Mouse (Mus musculus): ENCODE results near the gene Mmp8. TPM values are rescaled to one million over a fixed set of nuclear protein-coding genes. Genes with fewer than 3 reads are reported as not detected.

The Mmp8 gene
- total and polyA plus RNA-seq, 3 experiments = not detected

- no peaks in the 10 kb centered on the region for H3K4me1 ChIP-seq (ENCODE audit: control insufficient read depth in 1 of 2, insufficient read depth in 2 of 2, low read length in 2 of 2)
- H3K27ac ChIP-seq (ENCODE audit: control insufficient read depth, low read depth, low read length) = no peak overlapping the region
- no peaks in the 10 kb centered on the region for H3K79me2 ChIP-seq (ENCODE audit: control insufficient read depth, insufficient read depth, low read length, poor library complexity)
- H3K4me3 ChIP-seq (ENCODE audit: control insufficient read depth in 1 of 2, insufficient read depth in 1 of 2, low read depth in 2 of 2, low read length in 2 of 2) = no peak overlapping the region
- no peak overlapping the region for H3K9ac ChIP-seq (ENCODE audit: control insufficient read depth, low read depth, low read length, poor library complexity, severe bottlenecking)
- TF ChIP-seq ZC3H11A (IDR thresholded peaks at IDR 0.05; ENCODE audit: low read depth, low read length) (no peak), MYB (IDR thresholded peaks at IDR 0.05; ENCODE audit: low read depth, low read length) (no peak), TBP (IDR thresholded peaks at IDR 0.05; ENCODE audit: low read depth, low read length) (no peak), TAL1 (IDR thresholded peaks at IDR 0.05; ENCODE audit: low read length) (no peak), MAX (IDR thresholded peaks at IDR 0.05; ENCODE audit: low read length) (no peak), SMC3 (IDR thresholded peaks at IDR 0.05; ENCODE audit: low read depth, low read length) (no peak), TCF12 (IDR thresholded peaks at IDR 0.05; ENCODE audit: low read depth, low read length) (no peak), BHLHE40 (IDR thresholded peaks at IDR 0.05; ENCODE audit: borderline replicate concordance, low read depth, low read length) (no peak), POLR2AphosphoS2 (IDR thresholded peaks at IDR 0.05; ENCODE audit: low read length) (no peak), ZNF384 (IDR thresholded peaks at IDR 0.05; ENCODE audit: low read depth, low read length) (no peak), GABPA (IDR thresholded peaks at IDR 0.05; ENCODE audit: low read depth, low read length) (no peak), MXI1 (IDR thresholded peaks at IDR 0.05; ENCODE audit: low read depth, low read length) (no peak)
- no peaks in the 10 kb centered on the region for H3K9me3 ChIP-seq (replicated peaks; ENCODE audit: insufficient read depth, low read length)
- no peak for DNase-seq (ENCODE audit: low read depth, low spot score)
- H3K27me3 ChIP-seq (ENCODE audit: control insufficient read depth in 1 of 2, insufficient read depth in 2 of 2, low read length in 2 of 2) = peaks cover 0 to 3% of the 10 kb centered on the region in 2 experiments; a peak in 1 of 4 replicates
- H3K36me3 ChIP-seq (ENCODE audit: control insufficient read depth in 1 of 2, insufficient read depth in 2 of 2, low read length in 2 of 2) = no peaks in the 10 kb centered on the region
These were observed 47.4 kb downstream of the Mmp8 start for GRCm38 (mm10) chr9:7605638-7606037.

Other genes with a start within 250 kb of the Mmp8 start
- gene Mmp12, start 214.1 kb upstream of the Mmp8 start, total RNA-seq (2012; rRNA removed) = not detected in 2 replicates
- gene Mmp12, start 214.1 kb upstream of the Mmp8 start, polyA plus RNA-seq (2012; ENCODE audit: insufficient read depth in 1 of 2, insufficient read length in 2 of 2, low read depth in 1 of 2, low replicate concordance in 2 of 2, missing spikeins in 1 of 2) = not detected
- gene Mmp1b, start 170.4 kb upstream of the Mmp8 start, total RNA-seq (2012; rRNA removed) = not detected in 2 replicates
- gene Mmp1b, start 170.4 kb upstream of the Mmp8 start, polyA plus RNA-seq (2012; ENCODE audit: insufficient read depth in 1 of 2, insufficient read length in 2 of 2, low read depth in 1 of 2, low replicate concordance in 2 of 2, missing spikeins in 1 of 2) = not detected
- gene Mmp3, start 112.6 kb upstream of the Mmp8 start, total RNA-seq (2012; rRNA removed) = not detected in 2 replicates
- not detected for gene Mmp3, start 112.6 kb upstream of the Mmp8 start, polyA plus RNA-seq (2012; ENCODE audit: insufficient read depth in 1 of 2, insufficient read length in 2 of 2, low read depth in 1 of 2, low replicate concordance in 2 of 2, missing spikeins in 1 of 2)
- gene Mmp10, start 56.1 kb upstream of the Mmp8 start, total RNA-seq (2012; rRNA removed) = not detected in 2 replicates
- not detected for gene Mmp10, start 56.1 kb upstream of the Mmp8 start, polyA plus RNA-seq (2012; ENCODE audit: insufficient read depth in 1 of 2, insufficient read length in 2 of 2, low read depth in 1 of 2, low replicate concordance in 2 of 2, missing spikeins in 1 of 2)
- 0.27 TPM in 1 of 2 replicates, not detected in the other for gene Mmp27, start 12.9 kb downstream of the Mmp8 start, total RNA-seq (2012; rRNA removed)
- gene Mmp27, start 12.9 kb downstream of the Mmp8 start, polyA plus RNA-seq (2012; ENCODE audit: insufficient read depth in 1 of 2, insufficient read length in 2 of 2, low read depth in 1 of 2, low replicate concordance in 2 of 2, missing spikeins in 1 of 2) = not detected
- not detected in 2 replicates for gene Mmp20, start 69.8 kb downstream of the Mmp8 start, total RNA-seq (2012; rRNA removed)
- gene Mmp20, start 69.8 kb downstream of the Mmp8 start, polyA plus RNA-seq (2012; ENCODE audit: insufficient read depth in 1 of 2, insufficient read length in 2 of 2, low read depth in 1 of 2, low replicate concordance in 2 of 2, missing spikeins in 1 of 2) = not detected
- not detected in 2 replicates for gene Mmp7, start 133.6 kb downstream of the Mmp8 start, total RNA-seq (2012; rRNA removed)
- gene Mmp7, start 133.6 kb downstream of the Mmp8 start, polyA plus RNA-seq (2012; ENCODE audit: insufficient read depth in 1 of 2, insufficient read length in 2 of 2, low read depth in 1 of 2, low replicate concordance in 2 of 2, missing spikeins in 1 of 2) = not detected
- gene Tmem123, start 205.6 kb downstream of the Mmp8 start, total RNA-seq (2012; rRNA removed) = 40.1 and 43.5 TPM in 2 replicates
- gene Tmem123, start 205.6 kb downstream of the Mmp8 start, polyA plus RNA-seq (2012; ENCODE audit: insufficient read depth in 1 of 2, insufficient read length in 2 of 2, low read depth in 1 of 2, low replicate concordance in 2 of 2, missing spikeins in 1 of 2) = 10 to 100 TPM in 1 of 2 experiments, not detected in 1; 88.8 TPM